Mouse (Mus musculus) midbrain, embryonic 16.5 days (tissue): ENCODE measurements around the gene Fcgrt. TPM values are rescaled to one million over a fixed set of nuclear protein-coding genes. Genes with fewer than 3 reads are reported as not detected.
A peak's percentile ranks its signal among the peaks of the same experiment; 100 is the strongest.
"Not testable (repeated sequence)": the region's sequence is repeated elsewhere in the genome, so short reads cannot be mapped to it uniquely, and the experiment has no call there.

ENCODE experiments used
- ATAC-seq: fragments of 200-750 bp; cut with Nextera tagmentation; 2 replicates; pipeline ENCODE4 v1.8.0; 2017; ENCODE audit warnings: moderate TSS enrichment
- H3K27ac ChIP-seq: fragments of 300-500 bp; sonication (generic); 2 replicates; pipeline ENCODE4 v1.5.1; 2014; ENCODE audit warnings: mild to moderate bottlenecking, low read length, mixed read lengths
- H3K27me3 ChIP-seq: fragments of 300-500 bp; sonication (generic); 2 replicates; pipeline ENCODE4 v1.6.1; 2014; ENCODE audit warnings: low read depth, low read length, mixed read lengths; ENCODE audit not compliant: control insufficient read depth, insufficient read depth
- H3K36me3 ChIP-seq: fragments of 300-500 bp; sonication (generic); 2 replicates; pipeline ENCODE4 v1.6.1; 2014; ENCODE audit warnings: mild to moderate bottlenecking, low read length, moderate library complexity, mixed read lengths; ENCODE audit not compliant: control insufficient read depth, insufficient read depth
- H3K4me1 ChIP-seq: fragments of 300-500 bp; sonication (generic); 2 replicates; pipeline ENCODE4 v1.6.1; 2014; ENCODE audit warnings: mild to moderate bottlenecking, low read length, mixed read lengths; ENCODE audit not compliant: control insufficient read depth, insufficient read depth
- H3K4me2 ChIP-seq: fragments of 300-500 bp; sonication (generic); 2 replicates; pipeline ENCODE4 v1.6.1; 2014; ENCODE audit warnings: mild to moderate bottlenecking, low read length, mixed read lengths
- H3K4me3 ChIP-seq: fragments of 300-500 bp; sonication (generic); 2 replicates; pipeline ENCODE4 v1.5.1; 2014; ENCODE audit warnings: low read depth, mild to moderate bottlenecking, low read length, moderate library complexity, mixed read lengths
- H3K9ac ChIP-seq: fragments of 300-500 bp; sonication (generic); 2 replicates; pipeline ENCODE4 v1.6.1; 2014; ENCODE audit warnings: low read depth, low read length, mixed read lengths
- H3K9me3 ChIP-seq: fragments of 300-500 bp; sonication (generic); replicated peaks from 2 replicates; pipeline ENCODE4 v1.6.1; 2014; ENCODE audit warnings: mild to moderate bottlenecking, low read length, mixed read lengths; ENCODE audit not compliant: control insufficient read depth, poor library complexity, severe bottlenecking
- WGBS: fragments of 180-500 bp; shearing (Covaris S2); extraction: QIAGEN DNeasy Blood & Tissue Kit; methylation state at CpG from one replicate; pipeline ENCODE4 v1.1.7; 2014; 5-methylcytosine and 5-hydroxymethylcytosine counted together
- polyA plus RNA-seq: library from polyadenylated mRNA; unstranded; fragments of >200 nt; fragmentation: Nextera tagmentation; extraction: Ambion mirVana; gene quantifications from 2 replicates; pipeline ENCODE4 v1.2.1, GENCODE M21; 2015

Gene Fcgrt
- polyA plus RNA-seq, 1 experiment from 2014 or later: 27.9 TPM

GRCm38 (mm10) chr7:45126147-45126843 lies 22.6 kb upstream of the Fcgrt start:
- H3K9me3 ChIP-seq: no peaks in the 10 kb centered on the region
- no peak overlapping the region; the same call in 1 of the 2 replicates for H3K4me3 ChIP-seq
- H3K4me2 ChIP-seq: no peak overlapping the region; the same call in 1 of the 2 replicates
- H3K9ac ChIP-seq: peak overlapping the region; percentile 96; the same call in 1 of the 2 replicates
- H3K27ac ChIP-seq: peak overlapping the region; percentile 37; the same call in 1 of the 2 replicates
- H3K4me1 ChIP-seq: peaks cover 46% of the 10 kb centered on the region
- H3K27me3 ChIP-seq: no peaks in the 10 kb centered on the region
- ATAC-seq: no peak
- H3K36me3 ChIP-seq: peaks cover 33% of the 10 kb centered on the region
- WGBS: 77% methylated on average over 17 of the region's 17 CpGs

GRCm38 (mm10) chr7:45125649-45126048 lies 22.0 kb upstream of the Fcgrt start:
- H3K36me3 ChIP-seq: peaks cover 38% of the 10 kb centered on the region
- not testable (repeated sequence) for H3K9ac ChIP-seq, H3K27ac ChIP-seq, H3K4me3 ChIP-seq, H3K27me3 ChIP-seq, H3K9me3 ChIP-seq, ATAC-seq, H3K4me2 ChIP-seq
- 64% methylated on average over 5 of the region's 5 CpGs for WGBS
- peaks cover 46% of the 10 kb centered on the region for H3K4me1 ChIP-seq

- Histone ChIP-seq H3K4me3 (no peak overlapping the region), H3K4me1 (peaks cover 46% of the 10 kb centered on the region), H3K27ac (peak overlapping the region; percentile 80), H3K4me2 (no peak overlapping the region), H3K27me3 (no peaks in the 10 kb centered on the region), H3K9ac (no peak overlapping the region), H3K9me3 (no peaks in the 10 kb centered on the region), H3K36me3 (peaks cover 41% of the 10 kb centered on the region)
- ATAC-seq: no peak
- 21% methylated on average over 7 of the region's 7 CpGs for WGBS
These were observed 21.5 kb upstream of the Fcgrt start for GRCm38 (mm10) chr7:45125144-45125600.

GRCm38 (mm10) chr7:45124224-45125143 lies 20.8 kb upstream of the Fcgrt start, which contains the start of gene Rps11:
TSS of gene Rps11 (minus strand) at chr7:45124439.
- under 1% methylated on average over 59 of the region's 59 CpGs for WGBS
- H3K36me3 ChIP-seq: peaks cover 46% of the 10 kb centered on the region

DNA sequence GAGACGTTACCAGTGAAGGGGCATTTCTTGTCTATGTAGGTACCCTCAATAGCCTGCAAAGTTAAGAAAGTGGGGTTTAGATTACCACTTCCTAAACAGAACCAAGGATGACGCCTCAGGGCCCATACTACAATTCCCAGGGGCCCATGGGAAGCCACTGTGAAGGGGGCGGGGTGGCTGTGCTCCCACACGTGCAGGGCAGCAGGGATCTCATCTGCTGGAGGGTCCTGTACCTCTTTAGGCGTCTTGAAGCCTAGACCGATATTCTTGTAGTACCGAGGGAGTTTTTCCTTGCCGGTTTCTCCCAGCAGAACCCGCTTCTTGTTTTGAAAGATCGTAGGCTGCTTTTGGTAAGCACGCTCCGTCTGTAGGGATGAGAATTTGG lies 19.5 kb upstream of the Fcgrt start:
- no peaks in the 10 kb centered on the region for H3K27me3 ChIP-seq
- ATAC-seq: no peak
- peaks cover 39% of the 10 kb centered on the region for H3K4me1 ChIP-seq
- H3K9me3 ChIP-seq: no peaks in the 10 kb centered on the region
- H3K36me3 ChIP-seq: peaks cover 50% of the 10 kb centered on the region
- peak overlapping the region; percentile 91 for H3K4me3 ChIP-seq
- WGBS: 22% methylated on average over 12 of the region's 12 CpGs
- peak overlapping the region; percentile 91 for H3K4me2 ChIP-seq
- peak overlapping the region; percentile 87 for H3K27ac ChIP-seq
- H3K9ac ChIP-seq: peak overlapping the region; percentile 93

More at GRCm38 (mm10) chr7:45124224-45125143, 20.8 kb upstream of the Fcgrt start, which contains the start of gene Rps11:
- Histone ChIP-seq H3K9ac (peak within 1 kb of the TSS; percentile 93), H3K4me2 (peak within 1 kb of the TSS; percentile 91), H3K27me3 (no peaks in the 10 kb centered on the region), H3K4me3 (peak within 1 kb of the TSS; percentile 91), H3K9me3 (no peaks in the 10 kb centered on the region), H3K27ac (peak within 1 kb of the TSS; percentile 87), H3K4me1 (peaks cover 42% of the 10 kb centered on the region)
- ATAC-seq: peak; percentile 89

- H3K4me1 ChIP-seq: peaks cover 38% of the 10 kb centered on the region
- H3K4me2 ChIP-seq: peak overlapping the region; percentile 91
- H3K4me3 ChIP-seq: peak overlapping the region; percentile 91
- no peaks in the 10 kb centered on the region for H3K27me3 ChIP-seq
- ATAC-seq: no peak
- H3K36me3 ChIP-seq: peaks cover 50% of the 10 kb centered on the region
- no peak overlapping the region for H3K27ac ChIP-seq
- 87% methylated on average over 15 of the region's 15 CpGs for WGBS
- peak overlapping the region; percentile 93 for H3K9ac ChIP-seq
- no peaks in the 10 kb centered on the region for H3K9me3 ChIP-seq
These were observed 19.0 kb upstream of the Fcgrt start for GRCm38 (mm10) chr7:45122561-45123185.

DNA sequence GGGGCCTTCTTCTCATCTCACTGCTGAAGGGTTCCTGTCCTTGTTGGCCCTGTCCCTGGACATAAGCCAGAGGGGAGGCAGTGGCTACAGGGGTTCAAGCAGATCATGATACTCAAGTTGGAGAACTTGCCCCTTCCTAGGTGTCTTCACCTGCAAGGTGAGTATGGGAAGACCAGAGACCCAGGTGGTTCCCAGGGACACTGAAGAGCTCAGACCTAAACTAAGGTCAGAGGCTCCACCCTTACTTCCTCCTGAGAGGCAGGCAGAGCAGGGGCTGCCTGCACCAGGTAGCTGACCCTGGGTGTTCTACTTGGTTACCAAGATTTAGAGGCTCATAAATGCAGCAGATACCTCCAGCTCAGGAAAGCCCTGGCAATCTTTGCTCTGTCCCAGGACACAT lies 18.3 kb upstream of the Fcgrt start:
- H3K36me3 ChIP-seq: peaks cover 50% of the 10 kb centered on the region
- H3K4me2 ChIP-seq: no peak overlapping the region
- H3K9me3 ChIP-seq: no peaks in the 10 kb centered on the region

DNA sequence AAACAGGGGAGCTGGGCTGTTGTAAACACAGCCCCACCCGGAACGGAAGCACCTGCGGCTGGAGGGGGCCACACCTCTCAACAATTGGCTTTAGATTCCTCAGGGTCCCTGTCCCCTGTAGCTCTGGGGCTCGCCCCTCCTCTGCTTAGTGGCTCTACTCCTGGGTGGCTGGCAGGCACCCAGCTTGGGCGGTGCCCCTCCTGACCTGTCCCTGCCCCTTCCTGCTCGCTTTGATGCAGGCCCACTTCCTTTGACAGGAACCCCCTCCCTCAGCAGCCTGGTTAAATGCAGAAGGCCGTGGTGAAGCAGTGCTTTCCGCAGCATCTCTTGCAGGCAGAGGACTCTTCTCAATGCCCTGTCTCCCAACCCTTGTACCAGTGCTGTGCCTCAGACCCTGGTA lies 17.8 kb upstream of the Fcgrt start:
- no peak overlapping the region for H3K27ac ChIP-seq
- H3K36me3 ChIP-seq: peaks cover 45% of the 10 kb centered on the region
- WGBS: 71% methylated on average over 7 of the region's 8 CpGs
- no peaks in the 10 kb centered on the region for H3K27me3 ChIP-seq
- no peak for ATAC-seq
- H3K4me1 ChIP-seq: peaks cover 26% of the 10 kb centered on the region
- H3K9me3 ChIP-seq: no peaks in the 10 kb centered on the region
- H3K9ac ChIP-seq: no peak overlapping the region
- H3K4me3 ChIP-seq: no peak overlapping the region
- no peak overlapping the region for H3K4me2 ChIP-seq

More for the DNA sequence above, 18.3 kb upstream of the Fcgrt start:
- no peak for ATAC-seq
- Histone ChIP-seq H3K27me3 (no peaks in the 10 kb centered on the region), H3K4me1 (peaks cover 31% of the 10 kb centered on the region), H3K4me3 (no peak overlapping the region), H3K27ac (no peak overlapping the region), H3K9ac (no peak overlapping the region)
